Mouse (Mus musculus): Measurements from ENCODE around the gene Pla2g10.
A peak's percentile ranks its signal among the peaks of the same experiment; 100 is the strongest.
"Not testable (repeated sequence)": the region's sequence is repeated elsewhere in the genome, so short reads cannot be mapped to it uniquely, and the experiment has no call there.

Gene Pla2g10

DNA sequence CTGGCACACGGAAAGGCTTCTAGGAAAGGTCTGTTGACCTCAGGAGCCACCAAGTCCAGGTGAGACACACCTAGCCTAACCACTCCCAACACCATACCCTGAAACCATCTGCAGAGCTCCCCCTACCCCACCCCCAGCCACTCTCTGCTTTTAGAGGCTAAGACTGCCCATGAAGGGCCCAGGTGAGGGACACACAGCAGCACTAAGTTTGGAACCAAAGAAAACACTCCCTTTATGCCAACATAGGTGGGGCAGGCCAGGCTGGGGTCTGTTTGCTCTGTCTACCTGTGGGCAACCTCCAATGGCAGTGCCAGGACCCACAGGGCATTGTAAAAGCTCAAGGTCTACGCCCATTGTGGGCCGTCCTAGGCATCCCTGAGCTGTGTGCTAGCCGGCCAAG is 1.4 kb downstream of the Pla2g10 start:
- no peak for DNase-seq (ENCODE audit: low spot score)

DNA sequence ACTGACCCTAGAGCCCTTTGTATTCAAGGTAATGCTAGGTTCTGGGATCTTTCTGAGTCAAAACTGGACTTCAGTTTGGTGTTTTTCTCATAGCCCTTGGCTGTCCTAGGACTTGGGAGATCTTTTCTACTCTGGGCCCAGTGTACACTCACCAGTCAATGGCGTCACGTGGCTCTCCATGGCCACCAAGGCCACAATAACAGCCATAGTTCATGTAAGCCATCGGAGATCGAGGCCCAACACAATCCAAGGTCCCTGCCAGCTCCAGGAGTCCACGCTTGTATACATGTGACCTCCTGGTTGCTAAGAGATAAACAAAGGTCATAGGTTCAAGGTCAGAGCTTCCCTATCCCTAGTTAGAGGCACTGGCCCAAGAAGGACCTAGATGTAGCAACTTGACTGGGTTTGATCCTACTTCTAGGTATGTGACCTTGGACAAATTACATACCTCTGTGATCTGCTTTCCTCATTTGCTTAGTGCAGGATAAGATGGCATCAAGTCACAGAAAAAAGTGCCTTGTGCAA is 2.9 kb downstream of the Pla2g10 start:
- DNase-seq (ENCODE audit: low spot score), result no peak

DNA sequence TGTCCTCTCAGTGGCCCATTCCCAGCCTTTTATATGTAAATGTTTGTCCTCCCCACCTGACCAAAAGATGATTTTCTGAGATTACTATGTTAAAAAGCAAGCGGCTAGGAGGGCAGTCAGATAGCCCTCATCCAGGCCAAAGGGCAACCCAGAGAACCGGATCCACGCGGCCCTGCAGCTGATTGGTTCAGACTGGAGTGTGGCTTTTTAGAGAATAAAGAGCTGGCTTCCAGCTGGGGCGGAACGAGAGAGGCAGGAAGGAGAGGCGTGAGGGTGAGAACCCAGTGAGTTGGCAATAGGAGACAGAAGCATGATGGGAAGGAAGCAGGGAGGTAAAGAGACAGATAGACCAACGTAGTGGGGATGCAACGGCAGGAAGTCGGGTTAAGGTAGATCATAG is 7.8 kb downstream of the Pla2g10 start:
- no peak for DNase-seq (ENCODE audit: low spot score)

DNA sequence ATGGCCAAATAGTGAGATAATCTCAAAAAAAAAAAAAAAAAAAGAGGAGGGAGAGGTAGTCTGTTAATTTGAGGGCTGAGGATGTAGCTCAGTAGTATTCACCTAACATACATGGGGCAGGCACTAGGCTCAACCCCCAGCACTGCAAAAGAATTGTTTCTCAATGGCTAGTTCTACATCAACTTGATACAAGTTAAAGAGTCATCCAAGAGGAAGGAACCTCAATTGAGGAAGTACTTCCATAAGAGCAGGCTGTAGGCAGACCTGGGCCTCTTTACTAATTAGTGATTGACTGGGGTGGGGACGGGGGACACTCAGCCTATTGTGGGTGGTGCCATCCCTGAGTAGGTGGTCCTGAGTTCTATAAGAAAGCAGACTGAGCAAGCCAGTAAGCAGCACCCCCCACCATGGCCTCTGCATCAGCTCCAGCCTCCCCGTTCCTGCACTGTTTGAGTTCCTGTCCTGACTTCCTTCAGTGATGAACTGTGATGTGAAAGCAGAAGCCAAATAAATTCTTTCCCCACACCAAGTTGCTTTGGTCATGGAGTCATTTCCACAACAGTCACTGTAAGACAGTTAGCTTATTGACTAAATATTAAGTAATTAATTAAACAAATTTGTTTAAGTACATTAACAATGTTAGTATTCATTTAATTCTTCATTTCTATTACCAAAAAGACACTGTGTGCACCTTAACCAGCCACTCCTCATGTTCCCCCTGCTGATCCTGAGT is 13.8 kb downstream of the Pla2g10 start:
- DNase-seq (ENCODE audit: low spot score), result no peak

DNA sequence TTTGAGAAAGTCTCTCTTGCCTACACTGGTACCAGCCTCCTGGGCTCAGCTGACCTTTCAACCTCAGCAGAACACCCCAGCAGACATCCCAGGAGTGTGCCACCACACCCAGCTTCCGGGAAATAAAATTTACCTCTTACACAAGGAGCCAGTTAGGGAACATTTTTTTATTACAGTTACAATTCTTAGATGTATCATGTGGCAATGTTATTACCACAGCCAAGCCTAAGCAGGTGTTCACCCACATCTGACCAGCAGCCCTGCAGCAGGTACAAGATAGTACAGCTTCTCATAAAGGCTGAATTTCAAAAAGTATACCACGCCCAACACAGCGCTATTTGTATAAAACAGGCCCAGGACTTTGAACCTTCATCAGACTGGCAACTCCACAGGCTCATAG is 15.9 kb downstream of the Pla2g10 start:
- no peak for DNase-seq (ENCODE audit: low spot score)

DNA sequence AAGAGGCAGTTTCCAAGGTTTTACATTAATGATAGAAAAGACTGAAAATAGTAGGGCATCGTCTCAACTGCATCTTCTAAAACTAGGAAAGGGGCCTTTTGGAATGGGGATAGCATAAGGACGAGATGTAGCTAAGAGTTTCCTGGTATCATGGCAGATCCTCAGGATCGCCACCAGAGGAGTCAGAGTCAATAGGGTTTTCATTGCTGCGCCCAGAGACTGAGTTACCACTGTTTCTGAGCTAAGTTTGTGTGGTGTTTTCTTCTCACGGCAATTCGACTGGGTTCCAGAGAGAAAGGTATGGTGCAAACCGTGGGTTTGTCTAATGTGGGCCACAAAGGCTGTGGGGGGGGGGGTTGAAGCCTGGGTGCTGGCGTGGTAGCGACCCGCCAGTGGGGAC is 26.1 kb downstream of the Pla2g10 start:
- DNase-seq (ENCODE audit: low spot score), result no peak

DNA sequence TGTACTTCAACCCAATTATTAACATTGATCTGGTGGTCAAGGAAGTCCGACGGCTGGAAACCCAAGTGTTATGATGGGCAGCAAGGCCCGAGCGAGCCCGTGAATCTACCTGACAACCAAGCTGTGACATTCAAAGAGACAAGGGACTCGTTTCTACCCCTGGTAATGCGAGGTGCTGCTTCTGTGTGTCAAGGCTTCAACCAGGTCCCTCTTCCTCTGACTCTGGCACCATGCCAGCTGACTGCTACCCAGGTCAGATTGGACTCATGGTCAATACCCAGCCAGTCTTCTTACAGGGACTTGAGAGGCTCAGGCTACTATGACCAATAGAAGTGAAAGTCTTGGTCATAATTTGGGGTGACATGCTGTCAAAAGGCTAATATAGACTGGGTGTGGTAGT is 28.6 kb downstream of the Pla2g10 start:
- no peak for DNase-seq (ENCODE audit: low spot score)

DNA sequence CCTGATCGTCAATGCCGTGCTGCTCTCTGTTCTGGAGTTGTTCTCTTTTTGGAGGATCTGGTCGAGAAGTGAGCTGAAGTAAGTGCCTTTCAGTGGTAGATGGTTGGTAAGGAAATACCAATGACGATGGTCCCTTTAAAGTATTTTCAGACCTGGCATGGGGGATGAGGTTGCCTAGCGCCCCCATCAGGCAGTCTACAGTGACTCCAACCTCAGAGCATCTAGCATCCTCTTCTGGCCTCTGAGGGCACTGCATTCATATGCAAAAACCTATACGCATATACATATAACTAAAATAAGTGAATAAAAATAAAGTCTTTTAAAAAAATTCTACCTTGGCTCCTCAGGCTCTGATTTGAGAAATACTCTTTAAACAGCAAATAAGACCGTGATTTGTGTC is 31.8 kb downstream of the Pla2g10 start:
- DNase-seq (ENCODE audit: low spot score), result no peak

DNA sequence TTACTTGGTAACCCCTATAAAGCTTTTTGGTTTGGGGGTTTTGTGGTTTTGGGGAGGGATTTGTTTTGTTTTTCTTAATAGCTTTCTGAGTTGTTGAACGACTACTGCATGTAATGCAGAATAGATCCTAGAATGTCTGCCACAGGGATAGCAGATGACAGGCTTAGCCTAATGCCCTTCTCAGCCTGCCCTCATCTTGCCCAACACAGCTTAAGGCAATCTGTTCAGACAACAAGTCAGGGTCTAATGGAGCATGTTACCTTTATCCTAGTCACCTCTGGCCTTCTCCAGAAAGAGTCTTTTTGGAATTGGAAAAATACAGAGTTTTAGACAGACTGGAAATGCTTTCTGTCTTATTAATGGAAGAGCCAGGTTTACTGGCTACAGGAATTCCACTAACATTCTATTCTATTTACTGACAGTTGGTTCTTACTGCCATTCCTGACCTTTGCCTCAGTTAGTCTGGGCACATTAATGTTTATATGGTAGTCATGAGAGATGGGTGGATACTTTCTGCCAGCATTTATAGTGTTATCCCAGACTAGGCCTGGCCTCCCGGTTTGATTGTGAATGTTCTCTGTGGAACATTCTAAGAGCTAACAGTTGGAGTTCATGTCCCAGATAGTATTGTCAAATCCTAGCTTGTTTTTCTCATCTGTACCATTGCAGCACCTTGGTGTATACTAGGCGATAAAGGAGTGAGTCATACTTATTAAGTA is 52.0 kb downstream of the Pla2g10 start:
- no peak for DNase-seq (ENCODE audit: low spot score)

DNA sequence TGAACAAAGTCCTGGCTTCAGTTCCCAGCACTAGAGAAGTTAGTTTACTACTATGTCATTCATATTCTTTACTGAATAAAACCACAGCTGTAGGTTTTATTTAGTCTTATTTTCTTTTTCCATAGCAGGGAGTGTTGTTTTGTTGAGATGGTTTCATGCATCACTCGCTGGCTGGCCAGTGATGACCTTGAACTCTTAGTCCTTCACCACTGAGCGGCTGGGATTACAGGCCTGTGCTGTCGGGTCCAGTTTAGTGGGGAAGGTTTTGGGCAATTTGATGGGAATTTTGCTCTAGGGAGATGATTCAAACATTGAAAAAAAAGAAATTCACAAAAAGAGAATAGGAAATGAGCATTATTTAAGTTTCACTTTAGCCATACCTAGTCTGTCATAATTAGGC is 56.3 kb downstream of the Pla2g10 start:
- no peak for DNase-seq (ENCODE audit: low spot score)

DNA sequence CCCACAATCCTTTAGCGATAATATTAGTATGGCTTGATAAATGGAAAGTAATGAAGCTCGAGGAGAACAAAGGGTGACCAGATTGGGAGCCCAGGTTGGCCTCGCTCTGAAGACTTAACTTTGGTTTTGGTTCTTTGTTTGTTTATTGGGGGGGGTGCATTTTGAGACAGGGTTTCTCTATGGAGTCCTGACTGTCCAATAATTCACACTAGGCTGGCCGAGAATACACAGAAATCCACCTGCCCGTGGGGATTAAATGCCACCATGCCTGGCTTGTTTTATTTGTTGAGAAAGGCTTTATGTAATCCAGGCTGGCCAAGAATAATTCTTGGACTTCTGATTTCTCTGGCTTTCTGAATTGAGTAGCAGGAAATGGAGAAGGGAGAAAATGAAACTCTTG is 57.7 kb downstream of the Pla2g10 start:
- no peak for DNase-seq (ENCODE audit: low spot score)

DNA sequence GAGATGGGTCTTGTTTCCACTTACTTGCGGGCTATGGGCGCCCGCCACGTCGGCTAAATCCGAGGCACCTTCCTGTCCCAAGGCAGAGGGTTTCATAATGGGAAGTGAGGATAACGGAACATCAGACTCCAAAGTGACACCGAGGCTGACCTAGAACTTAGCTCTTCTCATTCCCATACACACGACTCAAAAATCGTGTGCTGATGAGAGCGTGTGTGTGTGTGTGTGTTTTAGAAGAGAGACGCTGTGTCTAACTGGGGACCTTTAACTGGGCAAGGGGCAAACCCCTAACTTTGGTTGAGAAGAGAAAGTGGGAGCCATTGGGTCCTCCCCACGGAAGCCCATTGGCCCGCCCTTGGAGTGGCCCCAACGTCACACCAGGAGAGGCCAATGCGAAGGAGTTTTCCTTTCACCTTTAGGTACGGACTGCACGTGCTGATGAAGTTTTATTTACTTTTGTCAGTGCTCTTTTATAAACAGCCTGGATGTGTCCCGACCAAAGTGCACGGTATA is 58.3 kb downstream of the Pla2g10 start:
- peak; percentile 60 for DNase-seq (ENCODE audit: low spot score)

DNA sequence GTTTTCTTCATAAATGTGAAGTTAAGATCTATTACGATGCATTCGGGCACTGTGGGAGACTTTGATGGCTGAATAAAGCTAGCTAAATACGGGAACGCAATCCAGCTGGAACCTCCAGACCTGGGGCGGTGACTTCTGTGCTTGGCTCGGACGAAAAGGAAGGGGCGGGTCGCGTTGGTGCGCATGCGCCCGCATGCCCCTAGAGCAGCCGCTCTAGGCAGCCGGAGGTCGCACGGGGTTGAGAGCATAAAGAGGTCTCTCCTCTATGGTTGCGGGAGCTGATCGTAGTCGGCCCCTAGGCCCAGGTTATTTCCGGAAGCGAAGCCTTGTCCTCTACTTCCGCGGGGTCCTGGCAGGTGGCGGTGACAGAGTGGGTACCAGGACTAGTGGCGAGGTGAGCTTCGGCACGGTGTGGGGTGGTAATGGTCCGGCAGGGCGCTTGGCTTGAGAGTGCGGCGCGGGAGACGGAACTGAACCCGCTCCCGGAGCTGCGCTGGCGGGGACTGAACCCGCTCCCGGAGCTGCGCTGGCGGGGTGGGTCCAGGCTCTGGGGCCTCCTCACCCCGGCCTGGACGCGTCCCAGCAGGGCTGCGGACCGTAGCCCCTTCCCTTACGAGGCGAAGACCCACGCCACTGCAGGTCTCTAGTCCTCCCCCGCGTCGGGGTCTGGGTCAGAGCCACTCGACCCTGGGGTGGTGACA is 58.9 kb downstream of the Pla2g10 start, which contains the start of the genes Bfar and 3110001I22Rik:
Gene Bfar, plus strand, starts transcription at position 174 of the 701 bp plus-strand sequence.
Gene 3110001I22Rik, plus strand, starts transcription at position 245 of the 701 bp plus-strand sequence.
- DNase-seq (ENCODE audit: low spot score), result peak; percentile 95

DNA sequence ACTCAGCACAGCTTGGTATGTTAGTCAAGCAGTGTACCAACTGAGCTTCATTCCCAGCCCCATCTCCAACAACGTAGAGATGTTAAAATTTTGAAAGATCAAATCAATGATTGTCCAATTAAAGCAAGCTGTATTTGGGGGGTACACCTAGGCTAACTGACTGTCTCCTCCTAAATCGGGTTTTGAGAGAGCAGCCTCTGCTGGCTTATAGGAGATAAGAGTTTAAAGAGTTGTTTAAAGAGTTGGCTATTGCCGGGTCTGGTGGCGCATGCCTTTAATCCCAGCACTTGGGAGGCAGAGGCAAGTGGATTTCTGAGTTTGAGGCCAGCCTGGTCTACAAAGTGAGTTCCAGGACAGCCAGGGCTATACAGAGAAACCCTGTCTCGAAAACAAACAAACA is 59.9 kb downstream of the Pla2g10 start:
- DNase-seq (ENCODE audit: low spot score), result not testable (repeated sequence)

DNA sequence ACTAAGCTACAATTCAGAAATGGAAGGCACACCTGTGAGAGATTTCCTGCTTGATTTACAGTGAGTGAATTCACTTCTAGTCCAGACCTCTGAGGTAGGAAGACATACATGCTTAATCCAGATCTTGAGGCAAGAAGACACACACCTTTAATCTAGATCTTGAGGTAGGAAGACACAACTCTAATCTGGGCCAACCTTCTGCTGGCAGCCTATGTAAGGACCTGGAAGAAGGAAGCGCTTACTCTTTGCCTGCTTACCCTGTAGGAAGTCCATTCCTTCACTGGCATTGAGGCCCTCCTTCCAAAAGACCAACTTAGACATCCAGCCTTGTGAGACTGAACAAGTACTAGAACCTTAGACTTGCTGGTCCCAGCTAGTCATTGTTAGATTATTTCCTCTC is 61.5 kb downstream of the Pla2g10 start:
- no peak for DNase-seq (ENCODE audit: low spot score)

DNA sequence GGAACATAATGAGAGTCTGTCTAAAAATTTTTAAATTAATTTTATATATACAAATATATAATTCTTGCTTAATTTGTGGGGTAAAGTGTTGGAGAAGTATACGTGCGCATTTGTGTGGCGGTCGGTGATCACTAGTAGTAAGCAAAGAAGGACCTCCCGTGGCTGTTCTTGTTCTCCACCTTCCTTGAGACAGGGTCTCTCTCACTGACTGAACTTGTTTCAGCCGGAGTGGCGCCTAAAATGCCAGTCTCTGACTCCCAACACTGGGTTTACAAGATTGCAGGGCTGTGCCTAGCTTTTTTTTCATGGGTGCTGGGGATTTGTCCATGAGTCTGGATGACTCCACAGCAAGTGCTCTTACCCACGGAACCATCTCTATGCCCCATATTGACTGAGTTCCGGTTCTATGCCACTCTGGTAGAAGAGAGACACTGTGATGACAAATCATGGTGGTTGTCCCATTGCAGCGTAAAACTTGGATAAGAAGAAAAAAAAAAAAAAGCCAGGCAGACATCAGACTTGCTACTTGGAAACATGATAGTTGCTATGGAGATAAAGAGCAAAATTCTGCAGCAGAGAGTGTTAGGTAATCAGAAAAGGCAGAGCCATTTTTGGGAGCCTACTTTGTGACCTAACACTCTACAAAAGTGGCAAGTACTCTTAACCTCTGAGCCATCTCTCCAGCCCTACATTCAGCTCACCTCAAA is 62.2 kb downstream of the Pla2g10 start:
- DNase-seq (ENCODE audit: low spot score), result peak; percentile 42

DNA sequence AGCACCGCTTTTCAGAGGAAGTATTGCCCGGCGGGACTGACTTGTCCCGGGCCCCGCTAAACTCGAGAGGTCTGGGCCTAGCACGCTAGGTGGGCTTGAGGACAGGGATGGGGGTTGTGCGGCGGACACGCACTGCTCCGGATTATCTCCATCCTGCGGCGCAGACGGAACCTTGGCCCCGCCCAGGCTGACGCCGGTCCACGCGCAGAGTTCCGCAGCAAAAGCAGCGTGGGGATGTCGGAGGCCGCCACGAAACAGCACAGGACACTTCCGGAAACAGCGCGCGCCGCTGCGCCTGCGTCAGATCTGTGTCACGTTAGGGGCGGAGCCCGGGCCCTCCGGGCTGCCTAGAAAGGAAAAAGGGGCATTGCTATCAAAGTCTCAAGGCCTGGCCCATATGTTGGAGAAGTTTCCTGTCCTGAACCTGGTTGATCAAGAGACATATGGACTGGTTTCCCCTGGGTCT is 62.9 kb downstream of the Pla2g10 start, which contains the start of gene Parn:
Gene Parn, minus strand, starts transcription at position 293 of the 466 bp plus-strand sequence.
- DNase-seq (ENCODE audit: low spot score), result peak; percentile 93

All from MN1 (cell line).